Mouse (Mus musculus) embryonic facial prominence, embryonic 12.5 days (tissue): ENCODE measurements around the gene Vmn1r26. TPM values are rescaled to one million over a fixed set of nuclear protein-coding genes. Genes with fewer than 3 reads are reported as not detected.
"Not testable (repeated sequence)": the region's sequence is repeated elsewhere in the genome, so short reads cannot be mapped to it uniquely, and the experiment has no call there.

Experiments
- ATAC-seq: fragments of 200-750 bp; cut with Nextera tagmentation; 2 replicates; pipeline ENCODE4 v1.8.0; 2017; ENCODE audit not compliant: insufficient number of reproducible peaks, insufficient read depth, low FRiP score, low TSS enrichment
- H3K27ac ChIP-seq: fragments of 300-500 bp; sonication (generic); 2 replicates; pipeline ENCODE4 v1.5.1; 2016; ENCODE audit warnings: mild to moderate bottlenecking
- H3K27me3 ChIP-seq: fragments of 300-500 bp; sonication (generic); 2 replicates; pipeline ENCODE4 v1.6.1; 2016; ENCODE audit warnings: mild to moderate bottlenecking, moderate library complexity
- H3K36me3 ChIP-seq: fragments of 300-500 bp; sonication (generic); 2 replicates; pipeline ENCODE4 v1.6.1; 2016; ENCODE audit warnings: mild to moderate bottlenecking
- H3K4me1 ChIP-seq: fragments of 300-500 bp; sonication (generic); 2 replicates; pipeline ENCODE4 v1.6.1; 2016
- H3K4me2 ChIP-seq: fragments of 300-500 bp; sonication (generic); replicated peaks from 2 replicates; pipeline ENCODE4 v1.6.1; 2016; ENCODE audit warnings: mild to moderate bottlenecking, moderate library complexity
- H3K4me3 ChIP-seq: fragments of 300-500 bp; sonication (generic); 2 replicates; pipeline ENCODE4 v1.5.1; 2016; ENCODE audit warnings: mild to moderate bottlenecking
- H3K9ac ChIP-seq: fragments of 300-500 bp; sonication (generic); 2 replicates; pipeline ENCODE4 v1.6.1; 2016; ENCODE audit warnings: mild to moderate bottlenecking, moderate library complexity
- H3K9me3 ChIP-seq: fragments of 300-500 bp; sonication (generic); 2 replicates; pipeline ENCODE4 v1.6.1; 2016; ENCODE audit warnings: mild to moderate bottlenecking, moderate library complexity
- WGBS: fragments of 180-500 bp; shearing (Covaris S2); methylation state at CpG from one replicate; pipeline ENCODE4 v1.1.7; 2016; 5-methylcytosine and 5-hydroxymethylcytosine counted together
- polyA plus RNA-seq: library from polyadenylated mRNA; unstranded; fragments of >200 nt; fragmentation: Nextera tagmentation; extraction: Ambion mirVana; gene quantifications from 2 replicates; pipeline ENCODE4 v1.2.1, GENCODE M21; 2016

Vmn1r26 gene
- not detected in 2 replicates for polyA plus RNA-seq

- ATAC-seq, result no peak
- no peaks in the 10 kb centered on the region for H3K36me3 ChIP-seq
- no peaks in the 10 kb centered on the region for H3K27me3 ChIP-seq
- H3K4me1 ChIP-seq, result no peaks in the 10 kb centered on the region
- H3K9ac ChIP-seq, result no peak within 1 kb of the TSS
- H3K27ac ChIP-seq, result no peak within 1 kb of the TSS
- H3K4me3 ChIP-seq, result no peak within 1 kb of the TSS
- no peak within 1 kb of the TSS for H3K4me2 ChIP-seq
- WGBS, result 91% methylated on average over 1 of the region's 1 CpGs
- H3K9me3 ChIP-seq, result no peaks in the 10 kb centered on the region
Observed at GRCm38 (mm10) chr6:58015059-58015458, at the start of gene Vmn1r26. TSS of gene Vmn1r26 (minus strand) at chr6:58015159.

- Histone ChIP-seq H3K4me3 (no peak overlapping the region), H3K9me3 (no peaks in the 10 kb centered on the region)
Observed at GRCm38 (mm10) chr6:58044025-58044424, 29.1 kb upstream of the Vmn1r26 start.

GRCm38 (mm10) chr6:58017478-58017877, 2.5 kb upstream of the Vmn1r26 start:
- H3K27ac ChIP-seq, H3K4me1 ChIP-seq, ATAC-seq, H3K4me3 ChIP-seq, H3K4me2 ChIP-seq, H3K27me3 ChIP-seq, H3K9ac ChIP-seq, H3K9me3 ChIP-seq, H3K36me3 ChIP-seq: not testable (repeated sequence)
- 90% methylated on average over 21 of the region's 21 CpGs for WGBS

More at GRCm38 (mm10) chr6:58044025-58044424, 29.1 kb upstream of the Vmn1r26 start:
- Histone ChIP-seq H3K27me3 (no peaks in the 10 kb centered on the region), H3K4me2 (no peak overlapping the region), H3K36me3 (no peaks in the 10 kb centered on the region), H3K9ac (no peak overlapping the region), H3K4me1 (no peaks in the 10 kb centered on the region), H3K27ac (no peak overlapping the region)
- ATAC-seq, result no peak

GRCm38 (mm10) chr6:57980710-57981109, 34.2 kb downstream of the Vmn1r26 start, which contains the start of gene Vmn1r25:
TSS of gene Vmn1r25 (minus strand) at chr6:57980810.
- WGBS, result 67% methylated on average over 3 of the region's 3 CpGs
- Histone ChIP-seq H3K4me1 (no peaks in the 10 kb centered on the region), H3K4me2 (no peak within 1 kb of the TSS), H3K9me3 (no peaks in the 10 kb centered on the region), H3K36me3 (no peaks in the 10 kb centered on the region), H3K27me3 (no peaks in the 10 kb centered on the region), H3K4me3 (no peak within 1 kb of the TSS), H3K9ac (no peak within 1 kb of the TSS), H3K27ac (no peak within 1 kb of the TSS)
- no peak for ATAC-seq

GRCm38 (mm10) chr6:57961403-57961802, 53.6 kb downstream of the Vmn1r26 start, which contains the start of gene Vmn1r24:
TSS of gene Vmn1r24 (minus strand) at chr6:57961503.
- H3K36me3 ChIP-seq, H3K4me2 ChIP-seq, H3K9ac ChIP-seq, H3K9me3 ChIP-seq, H3K27ac ChIP-seq, ATAC-seq, H3K27me3 ChIP-seq, H3K4me3 ChIP-seq, H3K4me1 ChIP-seq: not testable (repeated sequence)
- 79% methylated on average over 1 of the region's 1 CpGs for WGBS

Other genes with a start within 250 kb of the Vmn1r26 start
- gene Vopp1, start 190.0 kb downstream of the Vmn1r26 start, polyA plus RNA-seq, result 71.2 and 76.2 TPM in 2 replicates
- not detected in 2 replicates for gene Vmn1r21, start 164.8 kb downstream of the Vmn1r26 start, polyA plus RNA-seq
- not detected in 2 replicates for gene Vmn1r22, start 107.1 kb downstream of the Vmn1r26 start, polyA plus RNA-seq
- not detected in 2 replicates for gene Vmn1r23, start 88.3 kb downstream of the Vmn1r26 start, polyA plus RNA-seq
- not detected in 2 replicates for gene Vmn1r24, start 53.7 kb downstream of the Vmn1r26 start, polyA plus RNA-seq
- gene Vmn1r25, start 34.3 kb downstream of the Vmn1r26 start, polyA plus RNA-seq, result not detected in 2 replicates
- not detected in 2 replicates for gene Vmn1r27, start 203.7 kb upstream of the Vmn1r26 start, polyA plus RNA-seq
- not detected in 2 replicates for gene Vmn1r28, start 246.9 kb upstream of the Vmn1r26 start, polyA plus RNA-seq